Mouse (Mus musculus): Measurements from ENCODE around the gene Vsig1.

Gene Vsig1

DNA sequence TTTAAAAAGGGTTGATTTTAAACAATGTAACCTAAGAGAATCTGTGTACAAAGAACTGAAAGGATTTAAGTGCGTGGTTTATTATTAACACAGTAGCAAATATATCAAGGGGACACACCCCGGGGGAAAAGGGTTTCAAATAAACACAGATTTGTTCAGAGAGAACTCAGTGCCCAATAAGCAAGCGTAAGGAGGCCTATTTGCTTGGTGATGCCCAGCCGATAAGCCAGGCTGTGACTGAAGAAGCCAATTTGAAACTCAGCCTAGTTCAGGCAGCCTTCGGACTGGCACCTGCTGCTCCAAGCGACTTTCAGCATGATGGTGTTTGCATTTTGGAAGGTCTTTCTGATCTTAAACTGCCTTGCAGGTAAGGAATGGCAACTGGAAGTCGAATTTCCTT, at the start of gene Vsig1:
Gene Vsig1, plus strand, starts transcription at position 249 of the 400 bp plus-strand sequence.
- DNase-seq (ENCODE audit: low spot score in 2 of 2): no peak

DNA sequence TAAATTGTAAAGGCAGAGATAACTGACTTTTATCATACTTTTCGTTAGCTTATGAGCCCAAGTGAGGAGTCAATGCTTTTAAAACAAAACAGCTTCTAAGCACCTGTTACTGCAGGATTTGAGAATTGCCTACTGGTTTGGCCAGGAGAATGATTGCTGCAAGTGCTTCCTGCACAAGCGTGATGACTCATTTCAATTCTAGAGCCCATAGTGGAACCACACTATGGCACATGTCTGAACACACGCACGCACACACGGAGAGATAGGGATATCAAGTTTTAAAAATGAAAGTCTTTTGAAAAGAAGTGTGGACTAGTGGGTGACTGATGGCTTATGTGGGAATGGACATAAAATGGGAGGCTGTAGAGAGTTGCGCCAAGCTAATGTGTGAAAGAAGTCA, 44.6 kb upstream of the Vsig1 start:
- no peak for DNase-seq (ENCODE audit: low spot score in 2 of 2)

DNA sequence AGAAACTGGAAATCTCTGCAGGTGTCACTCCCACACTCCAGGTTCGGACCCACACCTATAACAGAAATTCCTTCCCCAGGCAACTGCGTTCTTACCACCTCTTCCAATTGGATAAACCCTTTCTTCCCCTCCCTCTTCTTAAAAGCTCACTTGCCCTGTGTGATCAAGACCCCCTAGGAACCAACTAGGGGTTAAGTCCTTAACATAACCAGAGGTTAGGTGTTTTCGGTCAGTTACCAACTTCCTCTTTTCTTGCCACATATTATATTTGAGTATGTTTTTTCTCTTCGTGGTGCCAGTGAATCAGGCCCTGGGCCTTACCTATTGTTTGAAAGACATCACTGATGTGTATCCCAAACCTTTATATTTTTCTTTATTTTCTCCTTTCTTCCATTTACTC, 44.0 kb upstream of the Vsig1 start:
- DNase-seq (ENCODE audit: low spot score in 2 of 2): no peak

DNA sequence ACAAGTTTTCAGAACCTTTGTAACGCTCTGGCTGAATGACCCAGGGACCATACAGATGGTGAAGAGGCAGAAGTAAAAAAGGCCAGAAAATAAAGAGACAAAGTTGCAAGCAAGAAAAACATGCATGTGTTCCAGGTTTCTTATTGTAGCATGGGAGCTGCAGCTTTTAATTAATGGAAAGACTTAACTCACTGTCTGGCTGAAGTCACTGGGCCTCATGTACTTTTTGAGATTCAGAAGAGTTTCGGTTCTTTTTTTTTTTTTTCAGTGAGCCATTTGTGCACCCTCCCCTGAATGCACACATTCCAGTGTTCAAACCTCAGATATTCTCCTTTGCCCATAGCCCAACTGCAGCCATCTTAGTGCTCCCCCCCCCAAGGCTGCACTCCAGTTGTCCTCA, 20.2 kb upstream of the Vsig1 start:
- no peak for DNase-seq (ENCODE audit: low spot score in 2 of 2)

DNA sequence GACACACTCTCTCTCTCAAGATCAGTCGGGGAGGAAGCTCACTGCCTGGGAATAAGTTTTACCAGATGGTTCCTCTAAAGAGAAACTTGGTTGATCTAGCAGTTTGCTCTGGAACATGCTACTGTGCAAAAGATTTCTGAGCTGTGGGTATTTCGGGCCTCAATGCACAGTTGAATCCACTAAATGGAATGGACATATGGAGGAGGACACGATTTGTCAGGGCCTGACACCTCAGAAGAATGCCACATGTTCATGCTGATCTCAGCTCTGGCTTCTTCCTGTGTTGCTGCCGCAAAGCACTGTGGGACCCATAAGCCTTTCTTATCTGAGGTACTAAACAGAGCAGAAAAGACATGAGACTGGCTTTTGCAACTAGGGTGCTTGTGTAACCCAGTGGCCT, 15.6 kb upstream of the Vsig1 start:
- DNase-seq (ENCODE audit: low spot score in 2 of 2): peak in 1 of 2 experiments; percentile 5

DNA sequence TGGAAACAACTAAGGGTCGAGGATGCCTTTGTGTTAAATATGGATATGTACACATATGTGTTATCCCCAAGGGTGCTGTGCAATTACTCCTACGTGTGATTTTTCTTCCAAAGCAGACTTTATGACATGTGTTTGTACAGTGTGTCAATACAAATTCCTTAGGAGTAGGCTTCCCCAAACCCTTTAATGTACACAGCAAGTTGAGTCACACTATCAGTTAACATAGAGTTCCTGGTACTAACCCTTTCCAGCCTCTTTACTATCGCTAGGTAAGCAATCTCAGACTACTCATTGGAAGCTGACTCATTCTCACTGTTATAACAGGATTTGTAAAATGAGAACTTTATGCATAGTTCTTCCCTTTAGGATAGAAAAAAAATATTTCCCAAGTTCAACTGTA, 3.9 kb upstream of the Vsig1 start:
- no peak for DNase-seq (ENCODE audit: low spot score in 2 of 2)

DNA sequence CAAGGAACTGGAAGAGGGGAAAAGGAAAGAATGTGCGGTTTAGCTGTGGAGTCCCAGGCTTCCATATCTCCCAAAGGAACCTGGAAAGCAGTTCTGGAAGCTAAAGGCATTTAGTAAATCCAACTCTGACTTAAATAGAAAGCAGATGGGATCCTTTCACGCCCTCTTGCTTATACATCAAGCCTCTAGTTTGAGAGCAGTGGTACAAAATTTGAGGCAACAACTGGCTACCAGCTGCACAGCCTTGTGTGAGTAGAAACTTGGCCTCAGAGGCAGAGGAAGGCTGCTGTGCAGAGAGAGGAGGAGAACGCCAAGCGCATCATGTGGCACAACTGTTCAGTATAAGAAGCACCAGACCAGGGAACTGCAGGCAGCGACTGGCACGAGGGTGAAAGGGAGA, 13.9 kb downstream of the Vsig1 start:
- peak in 1 of 2 experiments; percentile 4 for DNase-seq (ENCODE audit: low spot score in 2 of 2)

DNA sequence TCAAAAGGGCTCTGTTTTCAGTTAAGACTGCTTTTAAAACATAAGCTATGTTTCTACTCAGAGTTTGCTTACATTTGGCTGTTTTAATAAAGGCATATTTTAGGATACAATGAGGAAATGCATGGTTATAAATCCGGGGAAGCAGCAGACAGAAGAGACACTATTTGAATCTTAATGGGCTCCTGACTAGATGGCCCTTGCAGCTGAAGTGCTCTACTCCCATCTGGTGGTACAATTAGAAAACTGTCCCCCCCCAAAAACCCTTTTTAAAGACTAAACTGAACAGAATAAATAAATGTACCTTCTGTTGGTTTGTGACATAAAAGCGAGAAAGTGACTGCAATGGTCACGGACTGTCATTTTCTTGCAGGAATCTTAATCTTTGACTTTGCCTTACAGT, 24.7 kb downstream of the Vsig1 start:
- DNase-seq (ENCODE audit: low spot score in 2 of 2): no peak

DNA sequence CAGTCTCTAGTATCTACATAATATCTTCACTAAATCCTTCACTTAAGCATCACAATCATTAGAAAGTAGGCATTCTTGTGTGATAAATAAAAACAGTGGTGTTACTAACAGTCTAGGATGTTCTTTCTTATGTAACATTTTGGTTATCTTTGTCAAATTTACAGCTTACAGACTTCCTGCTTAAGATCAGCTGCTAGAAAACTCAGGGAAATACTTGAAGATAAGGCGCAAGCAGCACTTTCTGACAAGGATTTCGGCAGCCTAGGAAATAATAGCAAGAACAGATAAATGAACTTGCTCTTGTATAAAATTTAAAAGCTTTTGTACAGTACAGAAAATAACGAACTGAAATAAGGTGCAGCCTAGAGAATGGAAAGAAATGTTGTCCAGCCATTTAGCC, 25.9 kb downstream of the Vsig1 start:
- DNase-seq (ENCODE audit: low spot score in 2 of 2): no peak

DNA sequence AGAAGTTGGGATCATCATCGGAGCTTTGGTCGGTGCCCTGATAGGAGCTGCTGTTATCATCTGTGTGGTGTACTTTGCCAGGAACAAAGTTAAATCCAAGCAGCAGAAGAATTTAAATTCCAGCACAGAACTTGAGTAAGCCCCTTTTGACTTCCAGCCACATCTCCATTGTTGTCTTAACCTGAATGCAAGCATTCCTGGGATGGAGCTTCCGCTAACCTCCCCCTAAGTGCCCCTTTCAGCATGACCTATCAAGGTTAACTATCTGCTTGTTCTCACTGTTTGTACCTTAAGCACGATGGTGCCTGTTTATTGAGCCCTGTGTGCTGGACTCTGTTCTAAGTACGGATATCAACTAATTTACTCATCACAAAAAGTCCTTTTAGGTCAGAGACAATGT, 28.9 kb downstream of the Vsig1 start:
- no peak for DNase-seq (ENCODE audit: low spot score in 2 of 2)

DNA sequence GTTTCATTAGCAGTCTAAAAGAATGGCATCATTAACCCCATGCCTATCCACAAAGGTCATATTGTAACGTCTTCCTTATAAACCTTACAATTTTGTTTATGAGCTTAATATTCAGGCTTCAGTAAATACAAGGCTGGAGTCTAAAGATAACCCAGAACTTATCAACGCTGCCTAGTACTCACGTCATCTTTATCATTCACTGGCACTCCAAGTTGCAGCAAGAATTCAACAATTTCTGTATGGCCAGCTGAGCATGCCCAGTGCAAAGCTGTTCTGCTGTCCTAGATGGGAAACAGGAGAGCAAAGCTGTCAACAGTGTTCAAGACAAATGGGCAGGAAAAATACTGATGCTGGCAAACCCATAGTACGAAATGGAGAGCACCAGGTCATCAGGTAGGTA, 46.2 kb downstream of the Vsig1 start:
- DNase-seq (ENCODE audit: low spot score in 2 of 2): no peak

DNA sequence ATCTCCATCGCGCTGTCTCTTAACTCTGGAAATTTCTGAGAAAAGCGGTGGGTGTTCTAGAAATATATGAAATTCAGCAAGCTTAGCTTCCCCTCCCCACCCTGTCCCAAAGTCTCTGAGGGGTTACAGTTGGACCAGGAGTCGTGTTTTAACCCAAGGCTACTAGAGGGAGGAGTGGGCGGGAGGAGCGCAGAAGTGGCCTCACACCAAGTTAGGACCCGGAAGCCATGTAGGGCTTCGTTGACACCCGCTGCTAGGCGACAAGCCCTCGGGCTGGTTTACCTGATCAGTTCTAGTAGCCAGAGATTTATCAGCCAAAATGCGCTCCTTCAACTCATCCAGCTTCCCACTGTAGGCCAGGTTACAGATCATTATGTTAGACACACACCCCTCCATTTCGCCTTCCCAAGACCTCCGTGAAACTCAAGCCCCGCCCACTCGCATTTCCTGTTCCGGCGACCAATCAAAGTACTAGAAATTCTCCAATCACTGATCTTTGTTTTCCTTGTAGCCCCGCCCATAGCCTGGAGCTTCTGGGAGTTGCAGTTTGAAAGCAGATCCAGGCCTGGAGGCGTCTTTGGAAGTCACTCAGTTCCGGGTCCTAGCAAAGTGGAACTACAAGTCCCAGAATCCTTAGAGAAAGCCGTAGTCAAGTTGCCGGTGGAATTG, 49.0 kb downstream of the Vsig1 start, which contains the start of the genes Psmd10 and Atg4a:
Gene Psmd10, minus strand, starts transcription at position 457 of the 669 bp plus-strand sequence.
Gene Atg4a, plus strand, starts transcription at position 636 of the 669 bp plus-strand sequence.
- DNase-seq (ENCODE audit: low spot score in 2 of 2): peak; percentile 88 to 91

DNA sequence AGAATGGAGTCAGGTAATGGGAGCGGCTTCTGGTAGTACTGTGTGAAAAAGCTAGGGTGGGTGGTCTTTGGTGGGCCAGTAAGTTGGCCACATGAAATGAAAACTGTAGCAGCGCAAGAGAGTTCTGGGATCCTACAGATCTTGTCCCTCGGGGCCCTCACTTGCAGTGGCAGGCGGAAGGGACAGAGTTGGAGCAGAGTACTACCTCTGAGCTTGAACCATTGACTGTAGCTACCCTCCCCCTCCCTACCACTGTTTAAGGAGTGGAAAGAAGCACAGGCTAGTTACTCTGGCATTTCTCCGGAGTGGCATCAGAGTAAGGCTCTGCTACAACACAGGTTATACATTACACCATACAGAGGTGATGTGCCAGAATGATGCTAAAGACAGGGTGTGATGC, 49.6 kb downstream of the Vsig1 start:
- no peak for DNase-seq (ENCODE audit: low spot score in 2 of 2)

DNA sequence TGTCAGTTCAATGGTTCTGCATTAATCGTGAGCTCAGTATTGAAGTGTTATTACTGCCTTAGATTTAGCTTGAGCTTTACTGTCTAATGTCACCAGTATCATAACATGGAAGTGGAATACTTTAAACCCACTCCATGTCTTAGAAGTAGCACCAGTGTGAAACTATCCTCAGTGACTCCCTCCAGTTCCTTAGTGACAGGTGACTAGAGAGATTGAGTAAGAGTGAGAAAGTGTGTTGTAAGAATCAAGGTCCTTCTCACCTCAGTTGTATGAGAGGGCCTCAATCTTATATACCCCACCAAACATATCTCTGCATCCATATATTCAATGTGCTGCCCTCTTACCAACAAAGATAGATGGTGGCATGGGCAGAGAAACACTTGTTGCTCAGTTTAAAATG, 71.5 kb downstream of the Vsig1 start:
- no peak for DNase-seq (ENCODE audit: low spot score in 2 of 2)

DNA sequence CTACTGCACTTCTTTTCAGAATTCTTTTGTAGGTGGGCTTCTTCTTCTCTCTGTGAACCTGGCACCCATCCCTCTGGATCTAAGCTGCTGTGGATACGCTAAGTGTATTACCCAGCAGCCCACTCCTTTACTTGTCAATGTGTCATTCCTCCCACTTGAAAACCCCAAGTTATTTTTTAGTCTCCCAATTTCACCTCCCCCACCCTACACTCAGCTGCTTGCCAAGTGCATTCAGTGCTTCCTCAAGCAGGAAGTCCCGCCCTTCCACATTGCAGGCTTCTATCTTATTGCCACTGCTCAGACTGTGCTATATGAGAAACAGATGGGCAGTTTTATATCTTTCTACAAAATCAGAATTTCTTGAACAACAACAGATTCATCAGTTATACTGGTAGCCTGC, 72.1 kb downstream of the Vsig1 start:
- peak in 1 of 2 experiments; percentile 34 for DNase-seq (ENCODE audit: low spot score in 2 of 2)

DNA sequence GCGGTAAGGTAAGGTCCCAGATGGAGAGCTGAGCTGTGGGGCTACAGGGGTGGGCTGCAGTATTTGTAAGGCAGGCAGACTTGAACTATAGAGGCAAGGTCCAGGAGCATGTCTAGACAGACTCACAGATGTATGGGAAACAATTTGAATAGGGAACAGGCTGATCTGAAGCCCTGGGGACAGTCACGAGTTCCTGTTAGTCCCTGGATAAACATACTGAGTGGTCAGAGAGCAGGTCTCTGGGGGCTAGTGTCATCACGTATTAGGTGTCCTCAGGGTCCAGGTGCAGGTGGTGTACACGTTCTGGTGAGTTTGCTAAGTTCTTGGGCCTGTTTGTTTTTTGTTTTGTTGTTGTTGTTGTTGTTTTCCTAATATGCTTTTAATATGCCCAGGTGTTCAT, 72.8 kb downstream of the Vsig1 start:
- DNase-seq (ENCODE audit: low spot score in 2 of 2): no peak

DNA sequence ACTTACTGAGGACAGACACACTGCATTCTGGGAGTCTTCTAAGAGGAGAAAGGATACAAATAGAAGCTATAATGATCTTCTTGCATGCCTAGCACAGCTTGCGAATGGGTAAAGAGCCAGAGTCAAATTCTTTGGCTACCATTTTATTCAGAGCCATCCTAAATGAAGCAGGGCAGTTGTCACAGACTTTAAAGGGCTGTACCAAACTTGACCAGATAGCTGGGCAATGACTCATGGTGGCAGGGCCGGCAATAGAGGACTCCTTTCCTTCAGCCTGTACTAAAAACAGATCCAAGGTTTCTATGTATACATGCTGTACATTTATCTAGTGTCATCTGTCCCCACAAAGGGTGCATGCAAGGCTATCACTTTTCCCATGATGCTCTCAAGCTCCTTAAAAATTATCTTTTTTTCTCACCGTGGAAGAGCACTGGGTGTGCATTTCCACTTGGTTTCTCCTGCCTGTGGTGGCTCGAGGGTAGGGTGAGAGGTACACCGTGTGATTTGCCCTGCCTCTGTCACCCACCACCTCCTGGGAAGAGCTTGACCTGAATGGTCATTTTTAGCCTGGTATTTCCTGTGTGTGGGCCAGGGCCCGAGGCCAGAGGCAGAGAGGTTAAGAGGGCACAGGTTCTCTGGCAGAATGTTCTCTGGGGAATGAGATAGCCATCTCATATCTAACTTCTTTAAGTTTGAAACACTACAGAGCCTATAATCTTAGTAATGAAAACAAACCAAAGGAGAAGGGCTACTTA, 76.0 kb downstream of the Vsig1 start:
- no peak for DNase-seq (ENCODE audit: low spot score in 2 of 2)

DNA sequence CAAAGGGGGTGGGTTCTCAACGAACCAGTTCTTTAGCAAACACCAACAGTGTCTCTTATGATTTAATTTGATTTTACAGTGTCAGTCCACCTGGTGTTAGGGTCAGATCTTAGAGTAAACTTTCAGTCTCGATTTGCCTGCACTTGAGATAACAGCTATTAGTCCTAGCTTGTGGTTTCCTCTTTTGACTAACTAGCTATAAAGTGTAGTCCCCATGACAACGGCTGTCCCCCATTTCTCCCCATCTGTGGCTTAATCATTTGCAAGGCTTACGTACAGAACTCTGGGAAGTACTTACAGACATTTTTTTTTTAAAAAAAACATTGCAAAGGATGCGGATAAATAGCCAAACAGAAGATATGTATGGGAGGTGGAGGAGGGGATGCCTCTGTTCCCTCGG, 77.4 kb downstream of the Vsig1 start:
- no peak for DNase-seq (ENCODE audit: low spot score in 2 of 2)

DNA sequence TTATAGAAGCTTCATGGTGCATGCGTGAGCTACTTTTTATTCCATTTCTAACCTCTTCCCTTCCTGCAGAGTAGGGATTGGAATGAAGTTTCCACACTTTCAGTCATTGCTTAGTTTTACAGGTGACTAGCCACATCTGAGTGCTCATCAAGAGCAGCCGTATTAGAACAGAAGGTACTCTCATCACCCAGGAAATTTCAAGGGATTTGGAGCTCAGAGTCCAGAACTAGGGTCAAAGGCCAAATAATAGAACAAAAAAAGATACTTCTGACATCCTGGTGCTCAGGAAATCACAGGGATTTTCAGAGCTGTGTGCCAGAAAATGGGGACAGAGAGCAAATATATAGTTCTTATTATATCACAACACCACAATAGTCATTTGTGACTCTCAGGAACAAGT, 77.8 kb downstream of the Vsig1 start:
- no peak for DNase-seq (ENCODE audit: low spot score in 2 of 2)
